In genomic region chr8:84708774-84709475, GRCm38 (mm10) we compare ENCODE assay signal across 8 mouse cellular contexts. TPM values are rescaled to one million over a fixed set of nuclear protein-coding genes. Genes with fewer than 3 reads are reported as not detected.
A peak's percentile ranks its signal among the peaks of the same experiment; 100 is the strongest.
DNase-seq lines count a peak whose midpoint lies in the region; ATAC-seq and TF ChIP-seq lines count a peak whose summit lies in the region.

No protein-coding gene starts in this region.

- ATAC-seq in forebrain, embryonic 16.5 days, result peak; percentile 77
- ATAC-seq in lung, embryonic 15.5 days (ENCODE audit: borderline replicate concordance, extremely low read depth, low FRiP score, low TSS enrichment), result peak; percentile 21

- H3K4me2 ChIP-seq in forebrain, embryonic 16.5 days (ENCODE audit: low read length), result no peak overlapping the region; the same call in 1 of the 2 replicates
- peak overlapping the region; percentile 27; the same call in 1 of the 2 replicates for H3K4me2 ChIP-seq in lung, embryonic 15.5 days

- TF ChIP-seq POLR2A in thymus, adult 2 months (IDR thresholded peaks at IDR 0.05; ENCODE audit: control insufficient read depth, extremely low read depth, insufficient read depth, low read length, poor library complexity), result no peak

- H3K4me1 ChIP-seq in ES-E14 (ENCODE audit: control insufficient read depth in 2 of 2, insufficient read depth in 2 of 2, low read length in 2 of 2, poor library complexity in 1 of 2), result peaks cover 1 to 35% of the 10 kb centered on the region in 2 experiments; a peak in 2 of 4 replicates
- H3K4me1 ChIP-seq in forebrain, embryonic 16.5 days (replicated peaks; ENCODE audit: control insufficient read depth, insufficient read depth, low read length), result peaks cover 80% of the 10 kb centered on the region
- H3K4me1 ChIP-seq in lung, embryonic 15.5 days, result peaks cover 84% of the 10 kb centered on the region
- peaks cover 16% of the 10 kb centered on the region for H3K4me1 ChIP-seq in thymus, adult 2 months (replicated peaks; ENCODE audit: control insufficient read depth, insufficient read depth, low read length)

- H3K9me3 ChIP-seq in ES-E14 (ENCODE audit: control insufficient read depth, insufficient read depth, low read depth, low read length), result no peaks in the 10 kb centered on the region
- H3K9me3 ChIP-seq in forebrain, embryonic 16.5 days (ENCODE audit: control insufficient read depth, low read length), result no peaks in the 10 kb centered on the region
- H3K9me3 ChIP-seq in lung, embryonic 15.5 days, result no peaks in the 10 kb centered on the region

- no peak overlapping the region for H3K9ac ChIP-seq in ES-E14 (ENCODE audit: insufficient read depth, low read depth, low read length, poor library complexity, severe bottlenecking)
- peak overlapping the region; percentile 72; the same call in 1 of the 2 replicates for H3K9ac ChIP-seq in forebrain, embryonic 16.5 days (replicated peaks; ENCODE audit: low read depth, low read length)
- H3K9ac ChIP-seq in lung, embryonic 15.5 days, result no peak overlapping the region

- in situ Hi-C loops in ES-E14 (cut with MboI; ENCODE audit: low sequenced_read_pairs in 2 of 2, unreplicated experiment in 2 of 2), result loop anchor here in 1 of 2 experiments (10.0 kb wide), 2 partner anchors 66 to 106 kb away; no protein-coding TSS in a partner anchor

- peak; percentile 96 for TF ChIP-seq CTCF in thymus, adult 2 months (IDR thresholded peaks at IDR 0.05; ENCODE audit: borderline replicate concordance, control insufficient read depth, extremely low read depth, insufficient read depth, low read length, poor library complexity)

- peaks cover 7% of the 10 kb centered on the region for H3K27me3 ChIP-seq in forebrain, embryonic 16.5 days (replicated peaks; ENCODE audit: control insufficient read depth, insufficient read depth, low read length)
- peaks cover 20% of the 10 kb centered on the region for H3K27me3 ChIP-seq in lung, embryonic 15.5 days
- H3K27me3 ChIP-seq in thymus, adult 2 months (ENCODE audit: control insufficient read depth, insufficient read depth, low read length), result peaks cover 20% of the 10 kb centered on the region

- H3K4me3 ChIP-seq in ES-E14 (ENCODE audit: insufficient read depth in 1 of 2, low read depth in 1 of 2, low read length in 2 of 2, poor library complexity in 1 of 2, severe bottlenecking in 1 of 2), result no peak overlapping the region
- no peak overlapping the region for H3K4me3 ChIP-seq in forebrain, embryonic 16.5 days (replicated peaks; ENCODE audit: low read length)
- H3K4me3 ChIP-seq in lung, embryonic 15.5 days, result no peak overlapping the region
- H3K4me3 ChIP-seq in thymus, adult 2 months (ENCODE audit: control insufficient read depth, insufficient read depth, low read length), result no peak overlapping the region

- intact Hi-C loops in heart, postnatal 36 days (cut with DNase I), result loop anchor here (1.0 to 5.0 kb wide), 3 partner anchors 16 to 117 kb away; no protein-coding TSS in a partner anchor

- H3K36me3 ChIP-seq in ES-E14 (ENCODE audit: control insufficient read depth, insufficient read depth, low read length, poor library complexity, severe bottlenecking), result no peaks in the 10 kb centered on the region
- H3K36me3 ChIP-seq in forebrain, embryonic 16.5 days (ENCODE audit: control insufficient read depth, insufficient read depth), result peaks cover 3% of the 10 kb centered on the region; the same call in 1 of the 2 replicates
- peaks cover 11% of the 10 kb centered on the region; the same call in 1 of the 2 replicates for H3K36me3 ChIP-seq in lung, embryonic 15.5 days
- no peaks in the 10 kb centered on the region for H3K36me3 ChIP-seq in thymus, adult 2 months (ENCODE audit: control insufficient read depth, insufficient read depth, low read length)

- DNase-seq in ES-E14 (ENCODE audit: low read depth, low spot score), result peak; percentile 87
- DNase-seq in cerebellum, adult 18-20 months, result peak; percentile 87 to 92
- DNase-seq in heart, postnatal 36 days, result peak; percentile 90
- peak; percentile 84 to 90 for DNase-seq in layer of hippocampus, adult 8-10 months (ENCODE audit: low spot score in 2 of 2)
- DNase-seq in ovary, adult 18-20 months (ENCODE audit: low spot score), result peak; percentile 68
- peak; percentile 81 for DNase-seq in thymus, adult 2 months

- 4% methylated on average over 12 of the region's 12 CpGs for WGBS in forebrain, embryonic 16.5 days
- WGBS in lung, embryonic 15.5 days, result 19% methylated on average over 12 of the region's 12 CpGs
- WGBS in thymus, adult 2 months, result 38% methylated on average over 12 of the region's 12 CpGs

- no peak overlapping the region for H3K27ac ChIP-seq in ES-E14 (ENCODE audit: insufficient read depth, low read depth, low read length, poor library complexity, severe bottlenecking)
- peak overlapping the region; percentile 87 for H3K27ac ChIP-seq in forebrain, embryonic 16.5 days (ENCODE audit: low read length)
- H3K27ac ChIP-seq in lung, embryonic 15.5 days, result peak overlapping the region; percentile 13; the same call in 1 of the 2 replicates
- no peak overlapping the region for H3K27ac ChIP-seq in thymus, adult 2 months (ENCODE audit: control insufficient read depth, insufficient read depth, low read length)

TF ChIP-seq in ES-E14, 5 proteins besides CTCF, POLR2A, EP300 and RAD21:
- TF ChIP-seq ZC3H11A (IDR thresholded peaks at IDR 0.05; ENCODE audit: borderline replicate concordance, low read depth, low read length) (peak; percentile 81; the same call in 1 of the 2 replicates), HCFC1 (IDR thresholded peaks at IDR 0.05; ENCODE audit: borderline replicate concordance, insufficient read depth, low read length) (no peak), ZNF384 (IDR thresholded peaks at IDR 0.05; ENCODE audit: low read depth, low read length) (0 out of 2 replicates have a peak, but pooled peaks have one; percentile 13), CHD2 (IDR thresholded peaks at IDR 0.05; ENCODE audit: low read depth, low read length) (no peak), MAFK (IDR thresholded peaks at IDR 0.05; ENCODE audit: insufficient read depth, low read depth, low read length) (no peak)

RNA-seq across cellular contexts. Expression of gene Lyl1, which starts 7.7 kb away (rescaled TPM):
- total RNA-seq in ES-E14 (2012; rRNA removed), result 0.49 and 0.74 TPM in 2 replicates
- polyA plus RNA-seq in forebrain, embryonic 16.5 days (2015; fragmentation: Nextera tagmentation; extraction: Ambion mirVana), result 2.6 and 2.9 TPM in 2 replicates
- 1 to 10 TPM; 5.4 to 5.7 TPM for total RNA-seq in heart, postnatal 36 days (2021)
- total RNA-seq in layer of hippocampus, adult 8-10 months (2022), result 1 to 10 TPM; 2.6 to 7.2 (median 4.8) TPM
- 11.9 and 12.1 TPM in 2 replicates for polyA plus RNA-seq in lung, embryonic 15.5 days (2015; fragmentation: Nextera tagmentation; extraction: Ambion mirVana)
- 7.1 and 7.5 TPM in 2 replicates for polyA plus RNA-seq in thymus, adult 2 months (2012; rRNA removed)

RNA-seq across cellular contexts. Expression of gene G430095P16Rik, which starts 13.9 kb away (rescaled TPM):
- 1.5 and 2.1 TPM in 2 replicates for total RNA-seq in ES-E14 (2012; rRNA removed)
- polyA plus RNA-seq in forebrain, embryonic 16.5 days (2015; fragmentation: Nextera tagmentation; extraction: Ambion mirVana), result 2.0 and 2.2 TPM in 2 replicates
- under 1 TPM in 1 of 2 experiments, not detected in 1; 0.44 TPM for total RNA-seq in heart, postnatal 36 days (2021)
- total RNA-seq in layer of hippocampus, adult 8-10 months (2022), result not detected
- polyA plus RNA-seq in lung, embryonic 15.5 days (2015; fragmentation: Nextera tagmentation; extraction: Ambion mirVana), result 3.4 and 4.4 TPM in 2 replicates
- polyA plus RNA-seq in thymus, adult 2 months (2012; rRNA removed), result 1.8 and 2.6 TPM in 2 replicates

RNA-seq across cellular contexts. Expression of gene Nacc1, which starts 21.3 kb away (rescaled TPM):
- total RNA-seq in ES-E14 (2012; rRNA removed), result 75.4 and 85.5 TPM in 2 replicates
- polyA plus RNA-seq in forebrain, embryonic 16.5 days (2015; fragmentation: Nextera tagmentation; extraction: Ambion mirVana), result 15.5 and 15.7 TPM in 2 replicates
- total RNA-seq in heart, postnatal 36 days (2021), result 10 to 100 TPM; 27.3 to 30.1 TPM
- total RNA-seq in layer of hippocampus, adult 8-10 months (2022), result 10 to 100 TPM; 86.2 to 91.2 (median 87.6) TPM
- 20.2 and 21.6 TPM in 2 replicates for polyA plus RNA-seq in lung, embryonic 15.5 days (2015; fragmentation: Nextera tagmentation; extraction: Ambion mirVana)
- polyA plus RNA-seq in thymus, adult 2 months (2012; rRNA removed), result 155 and 182 TPM in 2 replicates

RNA-seq across cellular contexts. Expression of gene Trmt1, which starts 22.8 kb away (rescaled TPM):
- 260 and 334 TPM in 2 replicates for total RNA-seq in ES-E14 (2012; rRNA removed)
- 63.4 and 73.3 TPM in 2 replicates for polyA plus RNA-seq in forebrain, embryonic 16.5 days (2015; fragmentation: Nextera tagmentation; extraction: Ambion mirVana)
- 10 to 100 TPM; 36.1 to 39.2 TPM for total RNA-seq in heart, postnatal 36 days (2021)
- 100 to 1,000 TPM in 2 of 4 experiments, 10 to 100 TPM in 2; 91.6 to 133 (median 103) TPM for total RNA-seq in layer of hippocampus, adult 8-10 months (2022)
- 57.5 and 58.4 TPM in 2 replicates for polyA plus RNA-seq in lung, embryonic 15.5 days (2015; fragmentation: Nextera tagmentation; extraction: Ambion mirVana)
- 169 and 181 TPM in 2 replicates for polyA plus RNA-seq in thymus, adult 2 months (2012; rRNA removed)

RNA-seq across cellular contexts. Expression of gene Ier2, which starts 46.3 kb away (rescaled TPM):
- 49.3 and 49.7 TPM in 2 replicates for total RNA-seq in ES-E14 (2012; rRNA removed)
- 22.5 and 25.5 TPM in 2 replicates for polyA plus RNA-seq in forebrain, embryonic 16.5 days (2015; fragmentation: Nextera tagmentation; extraction: Ambion mirVana)
- total RNA-seq in heart, postnatal 36 days (2021), result 10 to 100 TPM; 12.6 to 16.5 TPM
- total RNA-seq in layer of hippocampus, adult 8-10 months (2022), result 10 to 100 TPM in 1 of 4 experiments, 1 to 10 TPM in 3; 7.0 to 10.2 (median 9.3) TPM
- polyA plus RNA-seq in lung, embryonic 15.5 days (2015; fragmentation: Nextera tagmentation; extraction: Ambion mirVana), result 91.2 and 92.0 TPM in 2 replicates
- polyA plus RNA-seq in thymus, adult 2 months (2012; rRNA removed), result 29.2 and 33.7 TPM in 2 replicates

Comparison
In these comparisons a context has a peak if more than half of its experiments do, and no peak if none do; other contexts are left out.
1. H3K27ac ChIP-seq: peak in forebrain, embryonic 16.5 days (single experiment) and lung, embryonic 15.5 days (single experiment); none in ES-E14 (single experiment) and thymus, adult 2 months (single experiment).
2. Peak in every context shown above with its lines, with median percentiles within 50 percentile points of each other: DNase-seq.